Mouse (Mus musculus): ENCODE data around the gene Fibp. TPM values are rescaled to one million over a fixed set of nuclear protein-coding genes. Genes with fewer than 3 reads are reported as not detected.

Fibp gene
- 116 and 125 TPM in 2 replicates for total RNA-seq (2014; rRNA removed)
- 175 and 180 TPM in 2 replicates for polyA plus RNA-seq (2015; fragmentation: Nextera tagmentation; extraction: Ambion mirVana)

DNA sequence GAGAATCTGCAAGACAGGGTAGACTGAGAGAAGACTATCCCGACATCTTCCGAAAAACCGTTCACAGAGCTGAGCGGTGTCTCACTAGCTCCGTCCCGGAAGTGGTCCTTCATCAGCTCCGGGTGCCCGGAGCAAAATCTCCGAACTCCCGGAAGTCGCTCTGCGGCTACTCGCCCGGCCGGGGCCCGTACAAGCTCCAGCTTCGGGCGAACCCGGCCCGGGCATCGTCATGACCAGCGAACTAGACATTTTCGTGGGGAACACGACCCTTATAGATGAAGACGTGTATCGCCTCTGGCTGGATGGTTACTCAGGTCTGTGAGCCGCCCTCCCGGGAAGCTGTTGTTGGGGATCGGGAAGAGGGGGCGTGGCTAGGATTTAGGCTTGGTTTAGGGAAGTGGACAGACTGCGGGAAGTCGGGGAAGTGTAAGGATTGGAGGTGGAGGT is at the start of gene Fibp:
Gene Fibp, plus strand, starts transcription at position 151 of the 447 bp plus-strand sequence.
- H3K4me1 ChIP-seq (ENCODE audit: insufficient read depth): peaks cover 30% of the 10 kb centered on the region
- peak within 1 kb of the TSS; percentile 77 for H3K9ac ChIP-seq
- no peaks in the 10 kb centered on the region for H3K9me3 ChIP-seq (ENCODE audit: low read length)
- peak; percentile 94 for DNase-seq
- no peak for TF ChIP-seq CTCF (IDR thresholded peaks at IDR 0.05; ENCODE audit: low read depth)
- H3K27ac ChIP-seq (ENCODE audit: low read depth, low read length): peak within 1 kb of the TSS; percentile 81
- H3K27me3 ChIP-seq (ENCODE audit: insufficient read depth, low read length): no peaks in the 10 kb centered on the region
- H3K36me3 ChIP-seq (ENCODE audit: insufficient read depth): peaks cover 23% of the 10 kb centered on the region
- peak within 1 kb of the TSS; percentile 88 for H3K4me3 ChIP-seq (ENCODE audit: low read depth, low read length)
- ATAC-seq: peak; percentile 70
- WGBS: 2% methylated on average over 32 of the region's 32 CpGs
- peak within 1 kb of the TSS; percentile 93 for H3K4me2 ChIP-seq (ENCODE audit: low read depth)

DNA sequence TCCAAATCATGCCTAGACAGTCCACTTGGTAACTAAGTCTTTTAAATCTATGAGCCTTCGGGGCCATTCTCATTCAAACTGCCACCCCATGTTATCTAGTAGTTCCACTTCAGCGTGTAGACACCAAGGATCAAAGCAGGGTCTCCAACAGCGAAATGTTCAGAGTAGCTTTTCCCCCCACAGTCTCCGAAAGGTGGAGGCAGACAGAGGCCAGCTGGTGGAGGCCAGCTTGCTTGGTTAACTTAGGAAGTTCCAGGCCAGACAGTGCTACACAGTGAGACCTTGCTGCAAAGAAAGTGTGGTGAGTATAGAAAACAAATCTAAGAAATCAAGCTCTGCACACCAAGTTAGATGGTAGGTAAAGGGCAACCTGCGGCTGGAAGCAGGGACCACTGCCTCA is 49.8 kb upstream of the Fibp start:
- Histone ChIP-seq H3K4me3 (ENCODE audit: low read depth, low read length) (no peak overlapping the region), H3K4me2 (ENCODE audit: low read depth) (no peak overlapping the region), H3K27ac (ENCODE audit: low read depth, low read length) (no peak overlapping the region), H3K4me1 (ENCODE audit: insufficient read depth) (peaks cover 4% of the 10 kb centered on the region; the same call in 1 of the 2 replicates), H3K9ac (no peak overlapping the region), H3K9me3 (ENCODE audit: low read length) (no peaks in the 10 kb centered on the region), H3K36me3 (ENCODE audit: insufficient read depth) (no peaks in the 10 kb centered on the region), H3K27me3 (ENCODE audit: insufficient read depth, low read length) (no peaks in the 10 kb centered on the region)
- TF ChIP-seq CTCF (IDR thresholded peaks at IDR 0.05; ENCODE audit: low read depth): no peak
- 92% methylated on average over 5 of the region's 5 CpGs for WGBS
- DNase-seq (no peak), ATAC-seq (no peak)

DNA sequence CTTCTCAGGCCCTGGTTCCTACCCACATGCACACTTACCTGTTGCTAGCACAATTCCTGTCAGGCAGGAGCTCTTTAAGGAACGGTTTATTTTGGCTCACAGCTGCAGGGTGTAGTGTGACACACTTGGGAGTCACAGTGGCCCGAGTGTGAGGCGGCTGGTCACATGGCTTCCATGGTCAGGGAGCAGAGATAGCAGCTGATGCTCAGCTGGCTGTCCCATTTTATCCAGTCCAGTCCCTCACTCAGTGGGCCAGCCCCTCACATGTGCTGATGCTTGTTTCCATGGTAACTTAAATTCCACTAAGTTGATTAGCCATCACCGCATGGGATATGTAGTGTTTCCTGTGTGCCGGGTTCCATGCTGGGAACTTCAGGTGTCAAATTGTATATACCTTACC is 48.5 kb upstream of the Fibp start:
- ATAC-seq (no peak), DNase-seq (no peak)
- Histone ChIP-seq H3K9ac (no peak overlapping the region), H3K27me3 (ENCODE audit: insufficient read depth, low read length) (no peaks in the 10 kb centered on the region), H3K4me3 (ENCODE audit: low read depth, low read length) (no peak overlapping the region), H3K4me2 (ENCODE audit: low read depth) (no peak overlapping the region), H3K36me3 (ENCODE audit: insufficient read depth) (no peaks in the 10 kb centered on the region), H3K9me3 (ENCODE audit: low read length) (no peaks in the 10 kb centered on the region), H3K4me1 (ENCODE audit: insufficient read depth) (no peaks in the 10 kb centered on the region; the same call in 1 of the 2 replicates), H3K27ac (ENCODE audit: low read depth, low read length) (no peak overlapping the region)
- 64% methylated on average over 5 of the region's 5 CpGs for WGBS
- no peak for TF ChIP-seq CTCF (IDR thresholded peaks at IDR 0.05; ENCODE audit: low read depth)

DNA sequence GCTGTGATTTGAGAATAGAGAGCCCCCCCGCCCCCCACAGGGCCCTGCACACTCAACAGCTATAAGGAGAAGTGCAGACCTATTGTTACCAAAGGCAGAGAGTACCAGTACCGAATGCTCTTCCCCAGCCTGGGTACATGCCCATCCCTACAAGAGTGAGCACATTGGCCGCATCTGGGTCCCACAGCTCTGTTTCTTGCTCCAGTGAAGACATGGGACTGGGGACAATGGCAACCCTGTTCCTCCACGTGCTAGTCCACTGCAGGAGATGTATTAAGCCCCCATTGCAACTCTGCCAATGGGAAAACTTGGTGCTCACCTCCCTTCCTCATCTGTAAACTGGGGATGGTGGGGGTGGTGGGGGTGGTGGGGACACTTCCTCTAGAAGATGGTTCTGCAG is 46.6 kb upstream of the Fibp start:
- Histone ChIP-seq H3K36me3 (ENCODE audit: insufficient read depth) (no peaks in the 10 kb centered on the region), H3K27me3 (ENCODE audit: insufficient read depth, low read length) (no peaks in the 10 kb centered on the region), H3K4me1 (ENCODE audit: insufficient read depth) (no peaks in the 10 kb centered on the region), H3K9me3 (ENCODE audit: low read length) (no peaks in the 10 kb centered on the region), H3K9ac (no peak overlapping the region), H3K4me2 (ENCODE audit: low read depth) (no peak overlapping the region), H3K4me3 (ENCODE audit: low read depth, low read length) (no peak overlapping the region), H3K27ac (ENCODE audit: low read depth, low read length) (no peak overlapping the region)
- no peak for TF ChIP-seq CTCF (IDR thresholded peaks at IDR 0.05; ENCODE audit: low read depth)
- ATAC-seq (no peak), DNase-seq (no peak)
- WGBS: 71% methylated on average over 4 of the region's 4 CpGs

DNA sequence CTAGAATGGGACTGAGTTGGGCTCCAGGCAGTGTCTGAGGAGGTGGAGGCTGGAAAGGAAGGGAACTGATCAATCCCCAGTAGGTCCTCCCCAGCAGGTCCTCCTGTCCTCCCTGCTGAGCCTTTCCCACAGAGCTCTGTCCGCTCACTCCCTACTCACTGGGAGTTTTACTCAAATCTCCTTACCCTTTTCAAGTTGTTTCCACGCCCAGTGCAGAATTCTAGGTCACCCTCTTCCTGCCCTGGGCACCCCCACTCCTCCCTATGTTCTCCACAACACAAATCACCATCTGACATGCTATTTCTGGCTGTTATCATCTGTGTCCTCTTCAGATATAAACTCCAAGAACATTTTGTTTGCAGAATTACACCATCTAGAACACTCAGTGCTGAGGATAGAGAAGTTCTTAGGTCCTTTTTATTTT is 45.9 kb upstream of the Fibp start:
- no peak for TF ChIP-seq CTCF (IDR thresholded peaks at IDR 0.05; ENCODE audit: low read depth)
- no peak for DNase-seq
- no peak overlapping the region for H3K9ac ChIP-seq
- no peak overlapping the region for H3K4me2 ChIP-seq (ENCODE audit: low read depth)
- H3K9me3 ChIP-seq (ENCODE audit: low read length): no peaks in the 10 kb centered on the region
- no peak for ATAC-seq
- peaks cover 5% of the 10 kb centered on the region for H3K36me3 ChIP-seq (ENCODE audit: insufficient read depth)
- H3K27me3 ChIP-seq (ENCODE audit: insufficient read depth, low read length): no peaks in the 10 kb centered on the region
- no peaks in the 10 kb centered on the region for H3K4me1 ChIP-seq (ENCODE audit: insufficient read depth)
- 61% methylated on average over 2 of the region's 2 CpGs for WGBS
- no peak overlapping the region for H3K4me3 ChIP-seq (ENCODE audit: low read depth, low read length)
- no peak overlapping the region for H3K27ac ChIP-seq (ENCODE audit: low read depth, low read length)

DNA sequence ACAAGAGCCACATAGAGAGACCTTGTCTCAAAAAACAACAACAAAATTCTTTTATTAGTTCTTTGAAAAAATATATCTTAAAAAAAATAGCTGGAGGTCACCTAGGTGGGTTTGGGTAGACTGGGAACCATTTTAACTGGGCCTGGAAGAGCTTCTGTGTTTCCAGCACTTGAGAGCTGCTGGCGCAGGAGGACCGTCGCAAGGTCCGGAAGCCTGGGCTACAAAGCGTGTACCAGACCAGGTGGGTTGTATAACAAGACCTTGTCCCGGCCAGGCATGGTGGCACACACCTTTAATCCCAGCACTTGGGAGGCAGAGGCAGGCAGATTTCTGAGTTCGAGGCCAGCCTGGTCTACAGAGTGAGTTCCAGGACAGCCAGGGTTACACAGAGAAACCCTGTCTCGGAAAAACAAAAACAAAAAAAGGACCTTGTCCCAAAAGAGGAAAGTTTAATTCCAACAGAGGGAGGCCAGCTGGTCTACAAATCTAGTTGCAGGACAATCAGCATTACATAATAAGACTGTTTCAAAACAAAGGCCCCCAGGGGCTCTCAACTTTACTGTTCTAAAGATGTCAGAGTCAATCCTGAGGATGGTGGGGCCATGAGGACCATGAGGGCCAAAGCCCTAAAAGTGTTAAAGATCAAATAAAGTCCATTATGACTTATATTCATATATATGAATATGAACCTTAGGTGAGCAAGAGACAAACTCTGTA is 41.5 kb upstream of the Fibp start:
- peaks cover 33% of the 10 kb centered on the region for H3K36me3 ChIP-seq (ENCODE audit: insufficient read depth)
- H3K9ac ChIP-seq: no peak overlapping the region
- WGBS: 97% methylated on average over 8 of the region's 8 CpGs
- H3K9me3 ChIP-seq (ENCODE audit: low read length): no peaks in the 10 kb centered on the region
- no peak overlapping the region for H3K4me3 ChIP-seq (ENCODE audit: low read depth, low read length)
- no peak for TF ChIP-seq CTCF (IDR thresholded peaks at IDR 0.05; ENCODE audit: low read depth)
- H3K27ac ChIP-seq (ENCODE audit: low read depth, low read length): no peak overlapping the region
- peaks cover 8% of the 10 kb centered on the region; the same call in 1 of the 2 replicates for H3K4me1 ChIP-seq (ENCODE audit: insufficient read depth)
- H3K27me3 ChIP-seq (ENCODE audit: insufficient read depth, low read length): no peaks in the 10 kb centered on the region
- ATAC-seq (no peak), DNase-seq (no peak)
- H3K4me2 ChIP-seq (ENCODE audit: low read depth): no peak overlapping the region

DNA sequence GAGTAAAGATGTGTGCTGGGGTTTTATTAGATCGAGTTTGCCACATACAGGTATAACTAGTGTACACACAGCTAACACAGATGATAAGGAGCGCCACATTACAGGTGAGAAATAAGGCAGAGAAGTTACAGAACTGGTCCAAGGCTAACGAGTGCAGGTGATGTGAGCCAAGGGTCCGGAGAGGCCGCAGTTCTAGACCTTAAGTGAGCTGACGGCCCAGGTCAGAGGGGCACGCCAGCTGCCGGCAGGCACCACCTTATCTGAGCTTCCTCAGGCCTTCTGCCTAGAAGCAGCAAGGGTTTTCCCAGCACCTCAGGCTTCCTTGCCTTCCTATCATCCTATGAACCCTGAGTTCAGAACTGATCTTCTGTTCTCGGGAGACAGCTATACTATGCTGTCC is 40.8 kb upstream of the Fibp start:
- no peak overlapping the region for H3K4me2 ChIP-seq (ENCODE audit: low read depth)
- WGBS: 94% methylated on average over 9 of the region's 9 CpGs
- H3K27me3 ChIP-seq (ENCODE audit: insufficient read depth, low read length): no peaks in the 10 kb centered on the region
- H3K4me1 ChIP-seq (ENCODE audit: insufficient read depth): peaks cover 8% of the 10 kb centered on the region; the same call in 1 of the 2 replicates
- ATAC-seq (no peak), DNase-seq (no peak)
- H3K36me3 ChIP-seq (ENCODE audit: insufficient read depth): peaks cover 33% of the 10 kb centered on the region
- no peak for TF ChIP-seq CTCF (IDR thresholded peaks at IDR 0.05; ENCODE audit: low read depth)
- H3K9me3 ChIP-seq (ENCODE audit: low read length): no peaks in the 10 kb centered on the region
- H3K27ac ChIP-seq (ENCODE audit: low read depth, low read length): no peak overlapping the region
- no peak overlapping the region for H3K9ac ChIP-seq
- no peak overlapping the region for H3K4me3 ChIP-seq (ENCODE audit: low read depth, low read length)

Data from forebrain, postnatal 0 days (tissue).